Mouse (Mus musculus): ENCODE results near the gene Sf3b6. TPM values are rescaled to one million over a fixed set of nuclear protein-coding genes. Genes with fewer than 3 reads are reported as not detected.
"Not testable (repeated sequence)": the region's sequence is repeated elsewhere in the genome, so short reads cannot be mapped to it uniquely, and the experiment has no call there.

The Sf3b6 gene
- polyA plus RNA-seq, 1 experiment from 2014 or later: 193 TPM

DNA sequence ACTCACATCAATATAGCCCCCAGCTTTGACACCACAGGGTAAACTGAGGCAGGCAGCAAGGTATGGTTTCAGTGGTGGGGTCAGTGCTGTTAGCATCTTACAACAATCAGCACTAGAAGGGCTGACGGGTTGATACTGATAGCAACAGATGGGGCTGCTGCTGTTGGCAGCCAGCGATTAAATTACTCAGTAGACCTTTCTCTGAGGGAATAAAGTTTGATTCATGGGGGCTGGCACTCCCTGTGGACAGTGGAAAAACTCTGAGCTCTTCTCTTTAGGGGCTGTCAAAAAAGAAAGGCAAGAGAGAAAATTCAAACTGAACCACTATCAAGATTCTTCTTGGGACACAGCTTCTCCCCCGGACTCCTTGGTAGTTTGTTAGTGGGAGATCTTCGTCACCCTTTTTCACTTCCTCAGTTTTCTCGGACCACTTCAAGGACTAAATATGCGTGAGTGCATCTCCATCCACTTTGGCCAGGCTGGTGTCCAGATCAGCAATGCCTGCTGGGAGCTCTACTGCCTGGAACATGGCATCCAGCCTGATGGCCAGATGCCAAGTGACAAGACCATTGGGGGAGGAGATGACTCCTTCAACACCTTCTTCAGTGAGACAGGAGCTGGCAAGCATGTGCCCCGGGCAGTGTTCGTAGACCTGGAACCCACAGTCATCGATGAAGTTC, 35.5 kb upstream of the Sf3b6 start:
- not testable (repeated sequence) for H3K4me2 ChIP-seq (ENCODE audit: low read depth, low read length); H3K36me3 ChIP-seq (ENCODE audit: control insufficient read depth, insufficient read depth, low read length); H3K9ac ChIP-seq (ENCODE audit: low read depth, low read length); H3K9me3 ChIP-seq (ENCODE audit: control insufficient read depth, low read length); H3K4me1 ChIP-seq (ENCODE audit: control insufficient read depth, insufficient read depth, low read length); H3K4me3 ChIP-seq (ENCODE audit: low read length); H3K27ac ChIP-seq (ENCODE audit: low read length); H3K27me3 ChIP-seq (replicated peaks; ENCODE audit: control insufficient read depth, insufficient read depth, low read length); ATAC-seq
- WGBS: 89% methylated on average over 7 of the region's 9 CpGs

DNA sequence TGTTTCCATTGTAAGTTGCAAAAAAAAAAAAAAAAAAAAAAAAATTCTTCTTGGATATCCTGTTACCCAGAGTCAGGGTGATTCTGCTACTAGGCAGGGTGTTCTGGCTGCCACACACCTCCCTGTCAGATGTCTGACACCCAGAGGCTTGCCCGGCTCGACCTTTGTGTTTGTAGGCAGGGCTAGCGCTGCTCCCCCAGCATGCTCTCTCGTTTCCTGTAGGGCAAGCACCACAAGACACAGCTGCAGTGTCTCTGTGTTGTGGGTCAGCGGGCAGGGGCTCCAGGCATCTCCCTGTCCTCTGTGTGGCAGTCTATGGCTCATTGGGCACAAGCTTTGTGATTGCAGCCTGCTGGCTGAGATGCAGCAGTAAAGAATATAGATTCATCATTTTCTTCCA, 33.7 kb upstream of the Sf3b6 start:
- no peaks in the 10 kb centered on the region for H3K36me3 ChIP-seq (ENCODE audit: control insufficient read depth, insufficient read depth, low read length)
- H3K4me2 ChIP-seq (ENCODE audit: low read depth, low read length): no peak overlapping the region
- H3K27me3 ChIP-seq (replicated peaks; ENCODE audit: control insufficient read depth, insufficient read depth, low read length): no peaks in the 10 kb centered on the region
- 54% methylated on average over 5 of the region's 5 CpGs for WGBS
- H3K4me1 ChIP-seq (ENCODE audit: control insufficient read depth, insufficient read depth, low read length): no peaks in the 10 kb centered on the region
- ATAC-seq: no peak
- H3K27ac ChIP-seq (ENCODE audit: low read length): no peak overlapping the region
- H3K9ac ChIP-seq (ENCODE audit: low read depth, low read length): no peak overlapping the region
- no peaks in the 10 kb centered on the region for H3K9me3 ChIP-seq (ENCODE audit: control insufficient read depth, low read length)
- no peak overlapping the region for H3K4me3 ChIP-seq (ENCODE audit: low read length)

DNA sequence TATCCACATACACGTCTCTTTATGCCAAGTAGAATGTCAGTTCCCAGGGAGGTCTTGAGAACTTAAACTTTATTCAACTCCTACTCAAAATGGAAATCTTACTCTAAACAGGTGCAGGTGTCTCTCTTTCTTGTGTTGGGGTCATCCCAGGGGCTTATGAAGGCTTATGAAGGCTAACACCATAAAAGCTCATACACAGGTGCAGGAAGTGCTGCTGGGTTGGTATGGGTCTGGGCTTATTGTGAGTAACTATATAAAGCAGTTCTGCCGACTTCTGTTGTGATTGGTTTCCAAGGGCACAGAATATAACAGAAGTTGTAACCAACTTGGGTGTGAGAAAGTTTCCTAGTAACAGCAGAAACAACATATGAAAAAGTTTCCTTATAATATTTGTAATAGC, 32.9 kb upstream of the Sf3b6 start:
- no peak overlapping the region for H3K4me3 ChIP-seq (ENCODE audit: low read length)

DNA sequence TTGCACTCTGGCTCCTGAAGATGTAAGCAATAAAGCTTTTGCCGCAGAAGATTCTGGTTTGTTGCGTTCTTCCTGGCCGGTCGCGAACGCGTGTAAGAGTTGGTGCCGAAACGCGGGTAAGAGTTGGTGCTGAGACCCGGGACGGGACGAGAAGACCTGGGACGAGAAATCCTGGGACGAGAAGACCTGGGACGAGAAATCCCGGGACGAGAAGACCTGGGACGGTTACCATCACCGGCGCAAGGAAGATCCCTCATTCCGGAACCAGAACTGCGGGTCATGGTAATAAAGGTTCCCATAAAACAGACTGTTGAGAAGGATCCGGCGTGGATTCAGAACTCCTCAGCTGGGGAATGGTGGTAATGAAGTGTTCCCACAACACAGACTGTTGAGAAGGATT, 29.2 kb upstream of the Sf3b6 start:
- not testable (repeated sequence) for H3K4me1 ChIP-seq (ENCODE audit: control insufficient read depth, insufficient read depth, low read length); H3K9me3 ChIP-seq (ENCODE audit: control insufficient read depth, low read length)
- 92% methylated on average over 25 of the region's 25 CpGs for WGBS

More for the DNA sequence above, 32.9 kb upstream of the Sf3b6 start:
- H3K27ac ChIP-seq (ENCODE audit: low read length): no peak overlapping the region
- no peaks in the 10 kb centered on the region for H3K9me3 ChIP-seq (ENCODE audit: control insufficient read depth, low read length)
- no peaks in the 10 kb centered on the region for H3K27me3 ChIP-seq (replicated peaks; ENCODE audit: control insufficient read depth, insufficient read depth, low read length)
- H3K36me3 ChIP-seq (ENCODE audit: control insufficient read depth, insufficient read depth, low read length): no peaks in the 10 kb centered on the region
- ATAC-seq: no peak
- no peak overlapping the region for H3K9ac ChIP-seq (ENCODE audit: low read depth, low read length)
- no peaks in the 10 kb centered on the region for H3K4me1 ChIP-seq (ENCODE audit: control insufficient read depth, insufficient read depth, low read length)
- WGBS: 74% methylated on average over 2 of the region's 2 CpGs
- H3K4me2 ChIP-seq (ENCODE audit: low read depth, low read length): no peak overlapping the region

DNA sequence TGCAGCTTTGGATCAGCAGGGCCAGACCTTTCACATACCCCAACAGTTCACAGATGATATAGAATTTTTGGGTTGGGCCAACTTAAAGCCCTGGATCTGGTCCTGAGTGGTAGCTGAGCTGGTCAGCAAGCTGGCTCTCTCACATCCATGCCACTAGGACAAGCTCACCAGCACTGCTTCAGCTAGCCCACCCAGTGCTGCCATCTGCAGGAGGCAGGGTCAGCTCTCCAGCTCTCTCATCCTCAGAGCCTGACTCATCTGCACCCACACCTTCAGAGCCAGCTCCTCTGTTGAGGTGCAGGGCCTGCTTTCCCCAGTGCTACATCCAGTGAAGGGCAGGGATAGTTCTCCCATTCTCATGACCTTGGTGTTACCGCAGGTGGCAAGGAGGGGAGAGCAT, 23.6 kb upstream of the Sf3b6 start:
- Histone ChIP-seq H3K27ac (ENCODE audit: low read length) (no peak overlapping the region), H3K4me1 (ENCODE audit: control insufficient read depth, insufficient read depth, low read length) (no peaks in the 10 kb centered on the region), H3K27me3 (replicated peaks; ENCODE audit: control insufficient read depth, insufficient read depth, low read length) (no peaks in the 10 kb centered on the region), H3K9ac (ENCODE audit: low read depth, low read length) (no peak overlapping the region), H3K36me3 (ENCODE audit: control insufficient read depth, insufficient read depth, low read length) (no peaks in the 10 kb centered on the region), H3K4me3 (ENCODE audit: low read length) (no peak overlapping the region), H3K9me3 (ENCODE audit: control insufficient read depth, low read length) (no peaks in the 10 kb centered on the region), H3K4me2 (ENCODE audit: low read depth, low read length) (no peak overlapping the region)
- 80% methylated on average over 1 of the region's 1 CpGs for WGBS
- no peak for ATAC-seq

More for the DNA sequence above, 29.2 kb upstream of the Sf3b6 start:
- H3K9ac ChIP-seq (ENCODE audit: low read depth, low read length); H3K4me2 ChIP-seq (ENCODE audit: low read depth, low read length); ATAC-seq; H3K27ac ChIP-seq (ENCODE audit: low read length); H3K4me3 ChIP-seq (ENCODE audit: low read length); H3K27me3 ChIP-seq (replicated peaks; ENCODE audit: control insufficient read depth, insufficient read depth, low read length); H3K36me3 ChIP-seq (ENCODE audit: control insufficient read depth, insufficient read depth, low read length): not testable (repeated sequence)

DNA sequence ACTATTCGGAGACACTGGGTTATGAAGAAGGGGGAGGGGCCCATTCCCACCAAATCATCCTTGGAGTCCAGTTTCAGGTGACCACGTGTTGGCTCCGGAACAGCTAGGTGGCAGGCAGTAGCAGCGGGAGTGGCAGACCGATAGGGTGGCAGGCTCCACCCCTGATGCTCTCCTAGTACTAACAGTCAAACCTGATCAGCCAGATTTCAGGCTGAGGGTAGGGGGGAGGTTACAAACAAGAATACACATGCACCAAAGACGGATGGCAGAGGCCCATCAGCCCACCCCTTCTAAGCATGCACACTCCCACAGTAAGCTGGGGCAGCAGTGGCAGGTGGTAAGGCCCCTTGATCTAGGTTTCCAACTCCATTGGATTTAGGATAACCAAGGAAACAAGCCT, 19.9 kb upstream of the Sf3b6 start:
- H3K27me3 ChIP-seq (replicated peaks; ENCODE audit: control insufficient read depth, insufficient read depth, low read length); ATAC-seq; H3K36me3 ChIP-seq (ENCODE audit: control insufficient read depth, insufficient read depth, low read length); H3K9ac ChIP-seq (ENCODE audit: low read depth, low read length); H3K4me2 ChIP-seq (ENCODE audit: low read depth, low read length); H3K27ac ChIP-seq (ENCODE audit: low read length); H3K4me3 ChIP-seq (ENCODE audit: low read length); H3K9me3 ChIP-seq (ENCODE audit: control insufficient read depth, low read length); H3K4me1 ChIP-seq (ENCODE audit: control insufficient read depth, insufficient read depth, low read length): not testable (repeated sequence)
- WGBS: 61% methylated on average over 6 of the region's 6 CpGs

DNA sequence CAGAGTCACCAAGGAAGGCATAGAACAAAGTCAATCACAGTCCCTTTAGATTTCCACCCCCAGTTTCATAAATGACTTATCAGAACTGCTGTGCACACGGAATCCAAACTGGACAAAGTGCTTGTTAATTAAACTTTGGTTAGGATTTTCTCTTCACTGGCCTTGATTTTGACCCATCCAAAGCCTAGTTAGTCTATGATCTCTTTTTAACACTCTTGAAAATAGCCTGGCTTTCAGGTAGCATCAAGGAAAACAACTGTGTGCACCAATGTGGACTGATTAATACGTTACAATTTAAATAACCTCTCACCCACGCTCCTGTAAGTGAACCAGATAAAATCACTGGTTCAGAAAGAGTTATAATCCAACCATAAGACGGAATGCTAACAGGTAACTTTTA, 6.3 kb upstream of the Sf3b6 start:
- H3K9ac ChIP-seq (ENCODE audit: low read depth, low read length): no peak overlapping the region
- H3K9me3 ChIP-seq (ENCODE audit: control insufficient read depth, low read length): no peaks in the 10 kb centered on the region; the same call in 1 of the 2 replicates
- ATAC-seq: no peak
- WGBS: 77% methylated on average over 4 of the region's 4 CpGs
- no peak overlapping the region for H3K4me2 ChIP-seq (ENCODE audit: low read depth, low read length)
- no peak overlapping the region for H3K27ac ChIP-seq (ENCODE audit: low read length)
- no peak overlapping the region for H3K4me3 ChIP-seq (ENCODE audit: low read length)
- 0 out of 2 replicates have a peak, but pooled peaks cover 2% of the 10 kb centered on the region for H3K4me1 ChIP-seq (ENCODE audit: control insufficient read depth, insufficient read depth, low read length)
- no peaks in the 10 kb centered on the region for H3K36me3 ChIP-seq (ENCODE audit: control insufficient read depth, insufficient read depth, low read length)
- H3K27me3 ChIP-seq (replicated peaks; ENCODE audit: control insufficient read depth, insufficient read depth, low read length): no peaks in the 10 kb centered on the region

DNA sequence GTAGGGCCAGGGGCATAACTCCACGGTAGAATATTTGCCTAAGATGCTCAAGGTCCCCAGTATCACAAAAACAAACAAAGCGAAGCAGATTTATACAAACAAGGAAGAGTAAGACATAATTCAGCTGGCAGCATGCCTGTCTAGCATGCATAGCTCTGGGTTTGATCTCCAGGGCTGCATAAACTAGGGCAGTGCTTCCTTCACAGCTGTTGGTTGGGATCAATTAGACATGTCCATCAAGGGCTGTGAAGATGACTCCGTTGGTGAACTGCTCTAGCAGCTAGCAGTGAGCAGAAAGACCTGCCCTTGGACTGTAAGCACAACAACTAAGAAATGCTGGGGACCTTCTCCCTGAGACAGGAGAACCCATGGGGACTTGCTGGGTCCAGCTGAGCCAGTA, 5.6 kb upstream of the Sf3b6 start:
- H3K27me3 ChIP-seq (replicated peaks; ENCODE audit: control insufficient read depth, insufficient read depth, low read length): no peaks in the 10 kb centered on the region
- ATAC-seq: no peak; the same call in 1 of the 2 replicates
- no peak overlapping the region for H3K4me3 ChIP-seq (ENCODE audit: low read length)
- no peak overlapping the region for H3K27ac ChIP-seq (ENCODE audit: low read length)
- H3K4me2 ChIP-seq (ENCODE audit: low read depth, low read length): no peak overlapping the region
- no peaks in the 10 kb centered on the region; the same call in 1 of the 2 replicates for H3K9me3 ChIP-seq (ENCODE audit: control insufficient read depth, low read length)
- no peaks in the 10 kb centered on the region for H3K36me3 ChIP-seq (ENCODE audit: control insufficient read depth, insufficient read depth, low read length)
- H3K4me1 ChIP-seq (ENCODE audit: control insufficient read depth, insufficient read depth, low read length): peaks cover 6% of the 10 kb centered on the region; the same call in 1 of the 2 replicates
- WGBS: 34% methylated on average over 3 of the region's 3 CpGs
- no peak overlapping the region for H3K9ac ChIP-seq (ENCODE audit: low read depth, low read length)

DNA sequence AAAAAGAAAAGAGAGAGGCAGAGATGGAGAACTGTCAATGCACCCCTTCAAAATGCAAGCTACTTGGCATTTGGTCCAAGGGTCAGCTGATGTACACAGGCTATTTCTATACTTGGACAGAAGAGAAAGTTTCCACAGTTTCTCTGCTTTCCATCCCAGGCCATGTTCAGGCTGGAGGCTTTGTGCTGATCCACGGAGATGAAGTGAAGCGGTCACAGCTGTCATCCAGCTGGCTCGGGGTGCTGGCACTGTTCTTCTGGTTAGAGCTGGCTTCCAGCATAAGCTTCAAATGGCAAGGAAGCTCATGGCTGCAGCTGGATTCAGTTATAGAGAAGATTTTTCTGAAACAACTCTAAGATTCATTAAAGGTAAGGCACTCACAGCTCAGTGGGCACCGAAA, 3.7 kb upstream of the Sf3b6 start:
- Histone ChIP-seq H3K4me2 (ENCODE audit: low read depth, low read length) (no peak overlapping the region), H3K9ac (ENCODE audit: low read depth, low read length) (no peak overlapping the region), H3K36me3 (ENCODE audit: control insufficient read depth, insufficient read depth, low read length) (no peaks in the 10 kb centered on the region), H3K4me1 (ENCODE audit: control insufficient read depth, insufficient read depth, low read length) (peaks cover 10% of the 10 kb centered on the region; the same call in 1 of the 2 replicates), H3K9me3 (ENCODE audit: control insufficient read depth, low read length) (no peaks in the 10 kb centered on the region; the same call in 1 of the 2 replicates), H3K27ac (ENCODE audit: low read length) (no peak overlapping the region), H3K27me3 (replicated peaks; ENCODE audit: control insufficient read depth, insufficient read depth, low read length) (no peaks in the 10 kb centered on the region), H3K4me3 (ENCODE audit: low read length) (no peak overlapping the region)
- ATAC-seq: no peak
- 76% methylated on average over 4 of the region's 4 CpGs for WGBS

Data from intestine, embryonic 16.5 days (tissue).